Mouse (Mus musculus): ENCODE data around the gene Rap1gap2. TPM values are rescaled to one million over a fixed set of nuclear protein-coding genes. Genes with fewer than 3 reads are reported as not detected.

The Rap1gap2 gene
- total and polyA plus RNA-seq, 3 experiments = 5.8 to 10.1 TPM; not detected in 1

GRCm38 (mm10) chr11:74649647-74650551, 39.2 kb upstream of the Rap1gap2 start:
- peak overlapping the region; percentile 87 to 88 for H3K4me3 ChIP-seq (ENCODE audit: control insufficient read depth in 1 of 2, insufficient read depth in 1 of 2, low read depth in 2 of 2, low read length in 2 of 2)
- no peaks in the 10 kb centered on the region for H3K9me3 ChIP-seq (replicated peaks; ENCODE audit: insufficient read depth, low read length)
- H3K27me3 ChIP-seq (ENCODE audit: control insufficient read depth in 1 of 2, insufficient read depth in 2 of 2, low read length in 2 of 2) = no peaks in the 10 kb centered on the region
- peaks cover 1 to 36% of the 10 kb centered on the region in 2 experiments; a peak in 3 of 4 replicates for H3K36me3 ChIP-seq (ENCODE audit: control insufficient read depth in 1 of 2, insufficient read depth in 2 of 2, low read length in 2 of 2)
- H3K27ac ChIP-seq (ENCODE audit: control insufficient read depth, low read depth, low read length) = peak overlapping the region; percentile 66
- peaks cover 8 to 41% of the 10 kb centered on the region in 2 experiments; a peak in 3 of 4 replicates for H3K4me1 ChIP-seq (ENCODE audit: control insufficient read depth in 1 of 2, insufficient read depth in 2 of 2, low read length in 2 of 2)
- peaks cover 56% of the 10 kb centered on the region for H3K79me2 ChIP-seq (ENCODE audit: control insufficient read depth, insufficient read depth, low read length, poor library complexity)
- peak; percentile 65 for DNase-seq (ENCODE audit: low read depth, low spot score)
- H3K9ac ChIP-seq (ENCODE audit: control insufficient read depth, low read depth, low read length, poor library complexity, severe bottlenecking) = peak overlapping the region; percentile 87
- peak; percentile 61; the same call in 1 of the 2 replicates for TF ChIP-seq MAZ (IDR thresholded peaks at IDR 0.05; ENCODE audit: low read depth, low read length)
- no peak for TF ChIP-seq TAL1 (IDR thresholded peaks at IDR 0.05; ENCODE audit: low read length)
- TF ChIP-seq HCFC1 (IDR thresholded peaks at IDR 0.05; ENCODE audit: low read depth, low read length) = no peak
- no peak for TF ChIP-seq POLR2AphosphoS5 (IDR thresholded peaks at IDR 0.05; ENCODE audit: borderline replicate concordance, low read depth, low read length)
- 0 out of 2 replicates have a peak, but pooled peaks have one; percentile 20 for TF ChIP-seq MAX (IDR thresholded peaks at IDR 0.05; ENCODE audit: low read length)
- no peak for TF ChIP-seq USF2 (IDR thresholded peaks at IDR 0.05; ENCODE audit: borderline replicate concordance in 1 of 2, insufficient read depth in 1 of 2, low read depth in 1 of 2, low read length in 2 of 2)
- no peak for TF ChIP-seq ZC3H11A (IDR thresholded peaks at IDR 0.05; ENCODE audit: low read depth, low read length)
- TF ChIP-seq ZKSCAN1 (IDR thresholded peaks at IDR 0.05; ENCODE audit: low read depth, low read length) = no peak
- TF ChIP-seq CTCF (IDR thresholded peaks at IDR 0.05 in 2 of 3, conservative IDR thresholded peaks at IDR 0.05 in 1 of 3; ENCODE audit: control insufficient read depth in 1 of 3, insufficient read depth in 1 of 3, low read depth in 2 of 3, low read length in 3 of 3, poor library complexity in 1 of 3, severe bottlenecking in 1 of 3) = no peak
- TF ChIP-seq CHD1 (IDR thresholded peaks at IDR 0.05; ENCODE audit: low read depth, low read length) = peak; percentile 81
- TF ChIP-seq GABPA (IDR thresholded peaks at IDR 0.05; ENCODE audit: low read depth, low read length) = no peak
- TF ChIP-seq UBTF (IDR thresholded peaks at IDR 0.05; ENCODE audit: borderline replicate concordance, insufficient read depth, low read depth, low read length) = no peak
- TF ChIP-seq CHD2 (IDR thresholded peaks at IDR 0.05; ENCODE audit: low read length) = no peak
- TF ChIP-seq SMC3 (IDR thresholded peaks at IDR 0.05; ENCODE audit: low read depth, low read length) = no peak
- TF ChIP-seq MYC (IDR thresholded peaks at IDR 0.05; ENCODE audit: low read depth, low read length) = peak; percentile 12; the same call in 1 of the 2 replicates
- TF ChIP-seq SIN3A (IDR thresholded peaks at IDR 0.05; ENCODE audit: low read length) = no peak
- peak; percentile 67; the same call in 1 of the 2 replicates for TF ChIP-seq MXI1 (IDR thresholded peaks at IDR 0.05; ENCODE audit: low read depth, low read length)
- no peak for TF ChIP-seq JUND (IDR thresholded peaks at IDR 0.05; ENCODE audit: low read depth, low read length)
- TF ChIP-seq E2F4 (IDR thresholded peaks at IDR 0.05; ENCODE audit: borderline replicate concordance, low read depth, low read length) = no peak
